Mouse (Mus musculus) midbrain, embryonic 16.5 days (tissue): ENCODE measurements around the gene Plcg1. TPM values are rescaled to one million over a fixed set of nuclear protein-coding genes. Genes with fewer than 3 reads are reported as not detected.

ENCODE experiments used
- ATAC-seq: fragments of 200-750 bp; cut with Nextera tagmentation; 2 replicates; pipeline ENCODE4 v1.8.0; 2017; ENCODE audit warnings: moderate TSS enrichment
- H3K27ac ChIP-seq: fragments of 300-500 bp; sonication (generic); 2 replicates; pipeline ENCODE4 v1.5.1; 2014; ENCODE audit warnings: mild to moderate bottlenecking, low read length, mixed read lengths
- H3K27me3 ChIP-seq: fragments of 300-500 bp; sonication (generic); 2 replicates; pipeline ENCODE4 v1.6.1; 2014; ENCODE audit warnings: low read depth, low read length, mixed read lengths; ENCODE audit not compliant: control insufficient read depth, insufficient read depth
- H3K36me3 ChIP-seq: fragments of 300-500 bp; sonication (generic); 2 replicates; pipeline ENCODE4 v1.6.1; 2014; ENCODE audit warnings: mild to moderate bottlenecking, low read length, moderate library complexity, mixed read lengths; ENCODE audit not compliant: control insufficient read depth, insufficient read depth
- H3K4me1 ChIP-seq: fragments of 300-500 bp; sonication (generic); 2 replicates; pipeline ENCODE4 v1.6.1; 2014; ENCODE audit warnings: mild to moderate bottlenecking, low read length, mixed read lengths; ENCODE audit not compliant: control insufficient read depth, insufficient read depth
- H3K4me2 ChIP-seq: fragments of 300-500 bp; sonication (generic); 2 replicates; pipeline ENCODE4 v1.6.1; 2014; ENCODE audit warnings: mild to moderate bottlenecking, low read length, mixed read lengths
- H3K4me3 ChIP-seq: fragments of 300-500 bp; sonication (generic); 2 replicates; pipeline ENCODE4 v1.5.1; 2014; ENCODE audit warnings: low read depth, mild to moderate bottlenecking, low read length, moderate library complexity, mixed read lengths
- H3K9ac ChIP-seq: fragments of 300-500 bp; sonication (generic); 2 replicates; pipeline ENCODE4 v1.6.1; 2014; ENCODE audit warnings: low read depth, low read length, mixed read lengths
- H3K9me3 ChIP-seq: fragments of 300-500 bp; sonication (generic); replicated peaks from 2 replicates; pipeline ENCODE4 v1.6.1; 2014; ENCODE audit warnings: mild to moderate bottlenecking, low read length, mixed read lengths; ENCODE audit not compliant: control insufficient read depth, poor library complexity, severe bottlenecking
- WGBS: fragments of 180-500 bp; shearing (Covaris S2); extraction: QIAGEN DNeasy Blood & Tissue Kit; methylation state at CpG from one replicate; pipeline ENCODE4 v1.1.7; 2014; 5-methylcytosine and 5-hydroxymethylcytosine counted together
- polyA plus RNA-seq: library from polyadenylated mRNA; unstranded; fragments of >200 nt; fragmentation: Nextera tagmentation; extraction: Ambion mirVana; gene quantifications from 2 replicates; pipeline ENCODE4 v1.2.1, GENCODE M21; 2015

Gene Plcg1
- polyA plus RNA-seq, result 52.1 and 57.3 TPM in 2 replicates

DNA sequence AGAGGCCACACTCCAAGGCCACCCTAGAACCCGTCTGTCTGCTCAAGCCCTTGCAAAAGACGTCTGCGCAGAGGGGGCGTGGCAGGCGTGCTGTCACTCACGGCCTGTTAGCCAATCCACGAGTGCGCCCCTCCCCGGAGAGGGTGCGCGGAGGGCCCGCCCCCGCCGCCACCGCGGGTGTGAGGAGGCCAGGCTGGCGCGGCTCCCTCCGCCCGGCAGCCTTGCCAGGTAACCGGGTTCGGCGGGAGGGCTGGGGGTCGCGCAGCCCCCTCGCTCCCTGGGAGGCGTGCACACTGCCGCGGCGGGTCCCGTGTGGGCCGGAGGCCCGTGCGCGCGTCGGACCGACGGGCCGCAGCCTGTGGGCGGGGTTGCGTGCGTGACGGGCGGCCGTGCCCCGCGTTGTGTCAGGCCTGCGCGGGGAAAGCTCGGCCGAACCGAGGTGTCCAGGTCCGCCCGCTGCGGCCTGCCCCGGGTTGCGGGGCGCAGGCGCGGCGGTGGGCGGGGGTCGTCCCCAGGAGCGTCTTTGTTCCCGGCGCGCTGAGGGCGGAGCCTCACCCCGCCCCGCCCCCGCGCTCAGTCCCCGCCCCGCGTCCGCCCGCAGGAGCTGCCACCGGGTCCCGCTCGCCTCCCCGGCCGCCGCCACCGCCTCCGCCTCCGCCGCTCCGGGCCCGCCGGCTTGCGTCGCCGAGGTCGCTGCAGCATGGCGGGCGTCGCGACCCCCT, at the start of gene Plcg1:
Gene Plcg1, plus strand, starts transcription at position 184 of the 722 bp plus-strand sequence.
- Histone ChIP-seq H3K27ac (peak within 1 kb of the TSS; percentile 97), H3K4me1 (peaks cover 42% of the 10 kb centered on the region), H3K4me3 (peak within 1 kb of the TSS; percentile 92), H3K9ac (peak within 1 kb of the TSS; percentile 99), H3K9me3 (no peaks in the 10 kb centered on the region), H3K4me2 (peak within 1 kb of the TSS; percentile 97), H3K27me3 (no peaks in the 10 kb centered on the region), H3K36me3 (no peaks in the 10 kb centered on the region)
- WGBS, result under 1% methylated on average over 28 of the region's 99 CpGs
- peak; percentile 95 for ATAC-seq

DNA sequence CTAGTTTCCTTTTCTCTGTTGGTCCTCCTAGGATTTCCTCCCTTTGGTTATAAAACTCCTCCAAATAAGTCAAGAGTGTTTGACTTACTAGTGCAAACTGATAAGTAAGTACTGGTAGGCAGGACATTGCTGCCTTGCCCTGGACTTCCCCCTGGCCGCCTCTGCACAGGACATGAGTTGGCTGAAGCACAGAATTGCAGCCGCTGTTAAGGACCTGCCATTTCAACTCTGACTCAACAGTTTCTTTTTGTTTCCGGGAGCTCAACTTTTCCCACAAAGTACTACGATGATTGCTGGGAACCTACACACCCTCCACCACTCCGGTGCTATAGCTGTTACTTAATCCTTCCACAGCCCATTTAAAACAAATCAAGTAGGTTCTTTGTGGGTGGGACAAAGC, 30.8 kb upstream of the Plcg1 start:
- Histone ChIP-seq H3K27me3 (no peaks in the 10 kb centered on the region), H3K27ac (no peak overlapping the region), H3K9me3 (no peaks in the 10 kb centered on the region), H3K36me3 (peaks cover 12% of the 10 kb centered on the region), H3K4me1 (no peaks in the 10 kb centered on the region), H3K9ac (no peak overlapping the region), H3K4me2 (no peak overlapping the region), H3K4me3 (no peak overlapping the region)
- 75% methylated on average over 5 of the region's 5 CpGs for WGBS
- ATAC-seq, result no peak

DNA sequence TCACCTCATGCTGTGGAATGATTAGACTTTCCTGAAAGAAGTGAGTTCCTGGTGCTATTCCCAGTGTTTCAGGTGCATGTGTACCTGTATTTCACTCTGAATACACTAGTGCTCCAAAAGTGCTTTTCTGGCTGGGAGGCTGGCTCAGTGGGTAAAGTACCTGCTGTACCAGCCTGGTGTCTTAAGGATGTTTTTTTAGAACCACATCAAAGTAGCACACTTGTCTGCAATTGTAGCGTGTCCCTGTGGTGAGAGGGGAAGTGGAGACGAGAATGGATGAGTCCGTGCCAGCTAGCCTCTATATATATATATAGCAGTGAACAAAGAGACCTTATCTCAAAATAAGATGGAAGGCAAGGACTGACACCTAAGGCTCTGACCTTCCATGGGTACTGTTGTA, 29.5 kb upstream of the Plcg1 start:
- Histone ChIP-seq H3K4me3 (no peak overlapping the region), H3K9me3 (no peaks in the 10 kb centered on the region), H3K4me1 (no peaks in the 10 kb centered on the region), H3K27ac (no peak overlapping the region), H3K27me3 (no peaks in the 10 kb centered on the region), H3K36me3 (peaks cover 11% of the 10 kb centered on the region), H3K9ac (no peak overlapping the region), H3K4me2 (no peak overlapping the region)
- ATAC-seq, result no peak
- WGBS, result 86% methylated on average over 3 of the region's 3 CpGs

DNA sequence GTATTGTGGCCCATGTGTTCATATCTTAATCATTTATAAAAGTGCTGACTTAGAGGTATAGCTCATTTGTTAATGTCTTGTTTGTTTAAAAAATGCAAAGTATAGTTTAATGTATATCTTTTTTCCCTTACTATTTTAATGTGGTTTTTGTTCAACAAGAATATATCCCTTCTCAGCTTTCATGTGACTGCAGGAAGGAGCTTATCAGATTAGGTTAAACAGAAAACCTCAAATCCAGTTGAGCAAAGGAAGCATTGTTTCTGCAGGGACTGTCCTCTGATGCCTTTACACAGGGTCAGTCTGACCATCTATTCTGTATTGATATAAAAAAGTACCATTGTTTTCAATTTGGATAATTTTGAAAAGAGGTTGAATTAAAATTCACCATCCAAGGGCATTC, 28.3 kb upstream of the Plcg1 start:
- no peak for ATAC-seq
- no peaks in the 10 kb centered on the region for H3K9me3 ChIP-seq

DNA sequence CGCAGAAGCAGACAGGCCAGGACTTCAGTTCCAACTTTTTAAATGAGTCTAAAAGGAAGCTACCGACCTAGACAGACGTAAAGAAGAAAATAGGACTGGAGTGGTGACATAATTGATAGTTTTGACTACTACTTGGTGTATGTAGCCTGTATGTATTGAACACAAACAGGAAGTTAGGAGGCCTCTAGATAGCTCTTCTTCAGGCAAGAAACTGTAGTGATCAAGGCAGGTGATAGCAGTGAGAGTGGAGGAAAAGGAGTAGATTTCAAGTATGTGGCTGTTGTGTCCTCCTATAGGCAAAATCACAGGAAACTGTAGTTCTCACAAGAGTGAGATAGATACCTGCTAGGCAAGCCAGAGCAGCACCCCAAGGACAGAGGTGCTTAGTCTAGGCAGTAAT, 23.4 kb upstream of the Plcg1 start:
- Histone ChIP-seq H3K36me3 (peaks cover 9% of the 10 kb centered on the region; the same call in 1 of the 2 replicates), H3K27ac (no peak overlapping the region), H3K4me2 (no peak overlapping the region), H3K4me1 (no peaks in the 10 kb centered on the region), H3K9ac (no peak overlapping the region), H3K4me3 (no peak overlapping the region), H3K9me3 (no peaks in the 10 kb centered on the region), H3K27me3 (no peaks in the 10 kb centered on the region)
- no peak for ATAC-seq
- 80% methylated on average over 3 of the region's 3 CpGs for WGBS

More for the DNA sequence above, 28.3 kb upstream of the Plcg1 start:
- no peaks in the 10 kb centered on the region for H3K4me1 ChIP-seq
- H3K36me3 ChIP-seq, result peaks cover 10% of the 10 kb centered on the region
- H3K9ac ChIP-seq, result no peak overlapping the region
- no peak overlapping the region for H3K27ac ChIP-seq
- no peak overlapping the region for H3K4me2 ChIP-seq
- H3K27me3 ChIP-seq, result no peaks in the 10 kb centered on the region
- H3K4me3 ChIP-seq, result no peak overlapping the region

DNA sequence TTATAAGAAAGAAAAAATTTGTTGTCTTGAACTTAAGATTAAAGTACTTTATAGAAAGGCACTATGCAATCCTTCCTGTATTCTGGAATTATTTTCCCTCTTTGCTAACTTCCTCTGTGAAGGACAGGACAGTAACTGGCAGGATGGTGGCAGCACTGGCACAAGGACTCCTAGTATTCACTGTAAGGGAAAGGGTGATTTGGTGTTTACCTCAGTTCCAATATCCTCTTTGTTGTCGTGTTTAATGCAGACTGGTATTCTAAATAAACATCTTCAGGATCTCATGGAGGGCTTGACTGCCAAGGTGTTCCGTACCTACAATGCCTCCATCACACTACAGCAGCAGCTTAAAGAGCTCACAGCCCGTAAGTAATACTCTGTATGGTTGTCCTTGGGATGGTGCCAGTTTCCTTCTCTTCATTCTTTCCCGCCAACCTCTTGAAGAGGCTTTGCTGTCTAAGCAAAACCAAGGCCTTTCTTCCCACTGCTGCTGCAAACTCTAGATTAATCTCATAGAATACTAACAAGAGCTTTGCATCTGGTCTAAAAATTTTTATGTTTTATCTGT, 15.6 kb upstream of the Plcg1 start:
- no peaks in the 10 kb centered on the region for H3K27me3 ChIP-seq
- H3K4me3 ChIP-seq, result no peak overlapping the region
- ATAC-seq, result no peak
- H3K9me3 ChIP-seq, result no peaks in the 10 kb centered on the region
- no peak overlapping the region for H3K9ac ChIP-seq
- H3K4me2 ChIP-seq, result no peak overlapping the region
- H3K4me1 ChIP-seq, result no peaks in the 10 kb centered on the region
- peaks cover 31% of the 10 kb centered on the region for H3K36me3 ChIP-seq
- 64% methylated on average over 4 of the region's 4 CpGs for WGBS
- H3K27ac ChIP-seq, result no peak overlapping the region

DNA sequence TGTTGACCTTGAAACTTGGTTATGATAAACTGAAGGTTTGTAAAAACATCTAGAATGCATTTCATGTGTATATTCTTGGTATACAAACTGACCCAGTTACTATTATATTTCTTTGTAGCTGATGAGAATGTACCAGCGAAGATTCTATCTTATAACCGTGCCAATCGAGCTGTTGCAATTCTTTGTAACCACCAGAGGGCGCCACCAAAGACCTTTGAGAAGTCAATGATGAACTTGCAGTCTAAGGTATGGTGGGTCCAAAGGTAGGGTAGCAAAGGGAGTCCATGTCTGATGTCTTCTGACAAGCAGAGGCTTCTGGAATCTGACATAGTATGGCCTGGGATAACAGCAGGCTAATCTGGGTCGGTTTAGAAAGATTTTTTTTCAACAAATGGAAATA, 13.8 kb upstream of the Plcg1 start:
- Histone ChIP-seq H3K4me3 (no peak overlapping the region), H3K27me3 (no peaks in the 10 kb centered on the region), H3K36me3 (peaks cover 38% of the 10 kb centered on the region), H3K27ac (no peak overlapping the region), H3K9me3 (no peaks in the 10 kb centered on the region), H3K4me1 (no peaks in the 10 kb centered on the region), H3K9ac (no peak overlapping the region), H3K4me2 (no peak overlapping the region)
- WGBS, result 75% methylated on average over 5 of the region's 5 CpGs
- no peak for ATAC-seq

DNA sequence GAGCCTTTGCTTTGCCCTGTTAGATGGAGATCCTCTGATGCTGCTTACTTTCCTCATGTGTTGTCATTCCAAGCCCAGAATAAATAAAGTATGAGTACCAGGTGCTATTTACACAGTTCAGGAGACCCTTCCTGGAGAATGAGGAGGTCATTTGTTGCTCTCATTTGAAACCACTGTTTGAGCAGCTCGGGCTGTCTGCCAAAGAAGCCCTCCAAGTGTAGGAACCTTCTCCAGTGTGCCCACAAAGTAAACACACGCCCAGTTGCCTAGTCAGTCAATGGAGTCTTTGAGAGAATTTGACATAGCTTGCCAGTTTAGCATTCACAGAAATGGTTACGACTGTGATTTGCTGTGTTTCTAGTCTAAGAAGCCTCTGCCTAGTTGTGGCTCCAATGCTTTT, 12.3 kb upstream of the Plcg1 start:
- Histone ChIP-seq H3K9ac (no peak overlapping the region), H3K4me3 (no peak overlapping the region), H3K4me1 (no peaks in the 10 kb centered on the region), H3K27ac (no peak overlapping the region), H3K36me3 (peaks cover 43% of the 10 kb centered on the region), H3K4me2 (no peak overlapping the region), H3K27me3 (no peaks in the 10 kb centered on the region), H3K9me3 (no peaks in the 10 kb centered on the region)
- ATAC-seq, result no peak
- WGBS, result 89% methylated on average over 3 of the region's 3 CpGs

DNA sequence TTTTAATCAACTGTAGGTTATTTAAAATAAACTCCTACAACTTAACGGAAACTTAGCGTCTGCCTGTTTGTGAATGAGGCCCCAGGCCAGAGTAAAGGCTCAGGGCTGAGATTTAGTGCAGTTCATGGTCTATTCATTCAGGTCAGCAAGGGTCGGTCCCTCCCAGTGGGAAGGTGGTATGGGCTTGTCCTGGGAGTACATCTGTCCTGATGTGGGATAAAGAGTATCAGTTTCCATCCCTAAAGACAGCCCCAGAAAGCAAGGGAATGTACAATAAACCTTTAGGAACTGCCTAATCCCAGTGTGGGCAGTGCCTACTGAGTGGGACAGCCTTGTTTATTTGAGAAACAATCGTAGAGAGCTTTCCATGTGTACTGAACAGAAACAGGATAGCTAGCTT, 8.4 kb upstream of the Plcg1 start:
- Histone ChIP-seq H3K27me3 (no peaks in the 10 kb centered on the region), H3K9me3 (no peaks in the 10 kb centered on the region), H3K27ac (no peak overlapping the region), H3K36me3 (peaks cover 31% of the 10 kb centered on the region), H3K9ac (no peak overlapping the region), H3K4me1 (no peaks in the 10 kb centered on the region), H3K4me2 (no peak overlapping the region), H3K4me3 (no peak overlapping the region)
- WGBS, result 74% methylated on average over 4 of the region's 4 CpGs
- ATAC-seq, result no peak
